Mouse (Mus musculus) NIH3T3 (cell line): ENCODE measurements around the gene Ythdf1.

Source experiments
- DNase-seq: peaks from one replicate; pipeline ENCODE4 v3.0.0-alpha.2; 2012; ENCODE audit warnings: low read depth

Ythdf1 gene

GRCm38 (mm10) chr2:180910928-180911327 is 9.8 kb downstream of the Ythdf1 start:
- DNase-seq: no peak

GRCm38 (mm10) chr2:180905556-180906221 is 15.1 kb downstream of the Ythdf1 start:
- DNase-seq: no peak

- no peak for DNase-seq
Observed at GRCm38 (mm10) chr2:180904435-180905208, 16.1 kb downstream of the Ythdf1 start.

- peak; percentile 66 for DNase-seq
Observed at GRCm38 (mm10) chr2:180902086-180902485, 18.7 kb downstream of the Ythdf1 start.

GRCm38 (mm10) chr2:180897857-180898256 is 22.9 kb downstream of the Ythdf1 start:
- no peak for DNase-seq

- no peak for DNase-seq
Observed at GRCm38 (mm10) chr2:180896819-180897625, 23.7 kb downstream of the Ythdf1 start.

- DNase-seq: no peak
Observed at GRCm38 (mm10) chr2:180895837-180896525, 24.8 kb downstream of the Ythdf1 start.

- DNase-seq: no peak
Observed at GRCm38 (mm10) chr2:180895321-180895720, 25.4 kb downstream of the Ythdf1 start.

GRCm38 (mm10) chr2:180894734-180895133 is 26.0 kb downstream of the Ythdf1 start:
- DNase-seq: peak; percentile 70

GRCm38 (mm10) chr2:180894029-180894623 is 26.6 kb downstream of the Ythdf1 start:
- DNase-seq: no peak

GRCm38 (mm10) chr2:180893537-180894028 is 27.2 kb downstream of the Ythdf1 start:
- no peak for DNase-seq

- DNase-seq: no peak
Observed at GRCm38 (mm10) chr2:180892841-180893521, 27.8 kb downstream of the Ythdf1 start.

- DNase-seq: no peak
Observed at GRCm38 (mm10) chr2:180891835-180892323, 28.9 kb downstream of the Ythdf1 start.

GRCm38 (mm10) chr2:180891075-180891834 is 29.5 kb downstream of the Ythdf1 start:
- no peak for DNase-seq

GRCm38 (mm10) chr2:180890422-180891074 is 30.2 kb downstream of the Ythdf1 start:
- DNase-seq: peak; percentile 7

GRCm38 (mm10) chr2:180889921-180890280 is 30.8 kb downstream of the Ythdf1 start:
- DNase-seq: no peak

- DNase-seq: no peak
Observed at GRCm38 (mm10) chr2:180889271-180889920, 31.4 kb downstream of the Ythdf1 start.

- peak; percentile 14 for DNase-seq
Observed at GRCm38 (mm10) chr2:180885270-180885669, 35.5 kb downstream of the Ythdf1 start.

- DNase-seq: no peak
Observed at GRCm38 (mm10) chr2:180881281-180881680, 39.5 kb downstream of the Ythdf1 start.
